Mouse (Mus musculus) heart, adult 18-20 months (tissue): ENCODE measurements at regions not wholly inside any gene's neighbourhood (a gene's known extent, or its start where the extent isn't known, plus 50 kb on each side); places are given as distances from the start of the nearest gene placed in this dataset.

Experiments used
- DNase-seq, 2 experiments: peaks; one replicate each; pipeline ENCODE4 v3.0.0; 2021 to 2022; ENCODE audit warnings: mixed read lengths in 1 of 2

DNA sequence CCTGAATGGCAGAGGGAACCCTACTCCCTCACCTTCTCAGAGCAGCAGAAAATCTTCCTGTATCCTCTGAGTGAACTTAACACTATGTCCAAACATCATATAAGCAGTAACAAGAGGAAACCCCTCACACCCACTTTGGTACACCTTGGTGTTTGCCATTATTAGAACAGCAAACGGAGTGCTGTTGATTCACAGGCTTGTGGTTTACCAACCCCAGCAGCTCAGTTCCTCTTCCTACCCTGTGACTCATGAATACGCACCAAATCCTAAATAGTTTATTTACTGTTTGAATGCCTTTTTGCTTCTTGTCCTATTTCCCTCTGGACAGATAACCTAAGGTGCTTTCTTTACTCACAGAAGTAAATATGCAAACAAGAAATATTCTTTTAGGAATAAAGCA is 233.3 kb downstream of the Foxa2 start:
- no peak for DNase-seq

DNA sequence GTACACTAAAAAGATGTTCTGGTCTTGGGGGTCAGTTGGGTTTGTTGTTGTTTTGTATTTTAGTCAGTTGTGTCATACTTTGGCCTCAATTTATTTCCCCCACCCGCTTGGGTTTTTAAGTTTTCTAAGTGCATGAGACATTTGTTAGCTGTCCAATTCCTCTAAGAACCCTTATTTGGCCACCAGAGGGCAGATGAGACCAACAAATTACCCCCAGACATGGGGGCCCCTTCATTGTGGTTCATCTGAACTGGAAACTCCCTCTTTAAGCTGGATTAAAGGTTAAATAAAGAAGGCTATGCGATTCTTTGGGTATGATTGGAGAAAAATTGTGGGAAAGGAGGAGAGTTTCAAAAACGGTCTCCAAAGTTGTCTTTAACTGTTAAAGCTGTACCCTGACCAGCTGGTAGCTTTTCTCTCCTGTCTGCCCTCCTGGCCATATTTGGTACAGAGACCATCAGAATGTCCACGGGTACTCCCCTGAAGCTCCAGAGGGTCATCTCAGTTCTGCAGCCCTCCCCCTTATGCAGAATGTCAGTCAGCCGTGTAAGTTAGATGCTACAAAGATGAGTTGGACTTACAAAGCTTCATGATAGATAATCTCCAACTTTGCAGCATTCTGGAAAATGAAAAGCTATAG is 238.6 kb downstream of the Foxa2 start:
- DNase-seq: peak; percentile 6 to 54

- peak in 1 of 2 experiments; percentile 29 for DNase-seq
Measured at GRCm38 (mm10) chr2:147803102-147803501, 243.7 kb downstream of the Foxa2 start.

DNA sequence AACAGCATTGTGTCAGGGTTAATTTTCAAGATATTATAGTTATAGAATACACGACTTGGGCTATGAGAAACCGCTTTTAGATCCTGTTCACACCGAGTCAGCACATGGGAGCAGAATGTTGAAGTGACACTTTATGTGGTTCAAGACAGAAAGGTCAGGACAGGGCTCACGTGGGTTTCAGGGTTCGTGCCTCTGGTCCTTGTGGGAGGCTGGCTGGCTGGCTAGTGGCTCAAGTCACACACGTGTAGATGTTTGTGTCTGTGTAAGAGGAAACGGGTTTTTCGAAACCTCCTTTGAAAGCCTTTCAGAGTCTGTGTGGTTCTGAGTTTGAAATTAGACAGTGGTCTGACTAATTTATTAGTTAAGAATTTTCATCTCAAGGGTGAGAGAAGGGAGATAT is 255.3 kb downstream of the Foxa2 start:
- DNase-seq: no peak

GRCm38 (mm10) chr2:147789877-147790276 is 256.9 kb downstream of the Foxa2 start:
- no peak for DNase-seq

GRCm38 (mm10) chr2:147789268-147789667 is 257.5 kb downstream of the Foxa2 start:
- DNase-seq: peak; percentile 11 to 60

DNA sequence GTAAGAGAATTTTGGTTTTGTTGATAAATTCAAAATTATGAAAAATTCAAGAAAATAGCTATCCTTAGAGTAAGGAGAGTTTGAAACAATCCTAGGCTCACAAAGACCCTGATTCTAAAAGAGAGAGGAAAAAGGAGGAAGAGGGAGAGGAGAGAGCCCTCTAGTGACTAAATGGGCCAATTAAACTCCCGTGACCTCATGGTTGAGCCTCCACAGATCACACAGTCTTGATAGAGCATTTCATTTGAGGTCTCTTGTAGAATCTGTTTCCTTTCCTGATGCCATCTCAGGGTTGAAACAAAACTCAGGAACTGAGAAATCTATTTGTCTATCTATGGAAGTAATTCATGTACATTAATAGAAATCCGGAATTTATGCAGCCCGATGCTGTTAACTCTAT is 258.8 kb downstream of the Foxa2 start:
- DNase-seq: no peak

GRCm38 (mm10) chr2:147782496-147782895 is 264.3 kb downstream of the Foxa2 start:
- DNase-seq: no peak

DNA sequence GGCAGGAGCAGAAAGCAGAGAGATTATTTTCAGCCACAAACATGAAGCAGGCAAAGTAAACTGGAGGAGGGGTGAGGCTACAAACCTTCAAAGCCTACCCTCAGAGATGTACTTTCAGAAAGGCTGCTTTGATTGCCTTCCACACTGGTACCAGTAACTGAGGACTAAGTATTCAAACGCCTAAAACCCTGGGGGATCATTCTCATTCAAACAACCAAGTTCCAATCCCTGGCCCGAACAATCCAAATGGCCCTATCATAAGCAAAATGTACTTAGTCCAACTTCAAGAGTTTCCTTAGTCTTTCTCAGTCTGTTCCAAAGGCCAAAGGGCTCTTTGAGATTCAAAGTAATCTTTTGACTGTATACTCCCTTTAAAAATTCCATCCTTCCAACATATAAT is 270.5 kb downstream of the Foxa2 start:
- no peak for DNase-seq

DNA sequence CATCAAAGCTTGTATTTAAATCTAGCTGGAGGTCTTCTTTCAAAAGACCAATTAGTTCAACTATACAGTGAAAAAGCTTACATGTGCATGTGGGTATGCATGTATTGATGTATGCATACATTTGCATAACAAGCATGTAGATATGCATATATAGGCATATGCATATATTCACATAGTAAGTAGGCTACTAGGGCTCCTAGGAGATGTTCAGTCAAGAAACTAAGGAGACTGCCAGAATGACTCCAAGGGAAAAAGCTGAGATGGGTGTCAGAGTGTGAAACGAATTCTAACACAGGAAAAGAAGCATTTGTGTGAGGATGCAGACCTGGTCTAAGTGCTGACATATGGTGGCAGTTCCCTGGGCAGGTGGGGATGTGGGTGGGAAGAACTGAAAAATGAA is 274.2 kb downstream of the Foxa2 start:
- DNase-seq: no peak

DNA sequence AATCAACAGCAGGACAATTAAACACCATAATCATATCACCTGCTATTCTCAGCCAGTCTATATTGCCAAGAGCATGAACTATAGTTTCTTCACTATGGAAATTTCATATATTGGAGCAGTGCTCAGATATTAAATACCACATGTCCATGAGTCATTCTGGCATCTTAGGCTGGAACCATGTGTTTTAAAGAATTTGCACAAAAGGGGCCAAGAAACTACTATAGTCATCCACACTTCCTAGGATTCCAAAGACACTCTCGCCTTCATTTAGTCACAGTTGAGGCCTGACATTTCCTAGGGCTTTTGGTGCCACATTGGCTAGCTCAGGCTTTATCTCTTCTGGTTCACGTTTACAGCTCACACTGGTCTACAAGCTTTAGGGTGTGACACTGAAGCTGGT is 293.7 kb downstream of the Foxa2 start:
- no peak for DNase-seq

DNA sequence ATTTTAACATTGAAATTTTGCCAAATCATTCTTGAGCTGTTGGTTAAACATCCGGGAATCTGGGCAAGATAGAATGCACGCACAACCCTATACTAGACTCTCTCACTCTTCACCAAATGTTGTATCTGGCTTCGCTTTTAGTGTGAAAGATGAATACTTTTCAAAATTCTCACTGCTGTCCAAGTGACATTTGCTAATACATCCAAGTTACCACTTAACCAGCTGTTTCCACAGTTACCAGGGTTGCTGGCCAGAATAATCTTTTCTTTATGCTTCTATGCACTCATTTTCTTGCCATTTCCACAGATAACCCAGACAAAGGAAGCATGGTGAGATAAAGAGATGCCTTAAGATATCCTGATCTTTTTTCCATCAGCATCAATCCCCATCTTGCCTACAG is 294.9 kb downstream of the Foxa2 start:
- no peak for DNase-seq

DNA sequence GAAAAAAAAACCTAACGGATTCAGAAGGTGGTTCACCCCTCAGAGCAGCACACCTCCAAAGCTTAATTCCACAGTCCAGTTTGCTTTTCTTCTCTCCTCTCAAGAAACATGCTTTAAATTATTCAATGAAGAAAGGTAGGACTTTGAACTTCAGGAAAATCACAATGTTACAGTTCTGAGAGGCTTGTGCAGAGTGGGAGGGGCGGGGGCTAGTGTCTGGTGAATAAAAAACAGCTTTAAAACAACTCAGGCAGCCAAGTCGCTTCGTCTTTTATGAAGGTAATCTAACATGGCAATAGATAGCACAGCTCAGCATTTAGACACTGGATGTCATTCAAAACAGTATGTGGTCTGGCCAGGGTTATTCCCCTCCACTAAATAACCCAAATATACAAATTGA is 298.8 kb downstream of the Foxa2 start:
- DNase-seq: no peak

GRCm38 (mm10) chr2:147743908-147744307 is 302.9 kb downstream of the Foxa2 start:
- DNase-seq: no peak

DNA sequence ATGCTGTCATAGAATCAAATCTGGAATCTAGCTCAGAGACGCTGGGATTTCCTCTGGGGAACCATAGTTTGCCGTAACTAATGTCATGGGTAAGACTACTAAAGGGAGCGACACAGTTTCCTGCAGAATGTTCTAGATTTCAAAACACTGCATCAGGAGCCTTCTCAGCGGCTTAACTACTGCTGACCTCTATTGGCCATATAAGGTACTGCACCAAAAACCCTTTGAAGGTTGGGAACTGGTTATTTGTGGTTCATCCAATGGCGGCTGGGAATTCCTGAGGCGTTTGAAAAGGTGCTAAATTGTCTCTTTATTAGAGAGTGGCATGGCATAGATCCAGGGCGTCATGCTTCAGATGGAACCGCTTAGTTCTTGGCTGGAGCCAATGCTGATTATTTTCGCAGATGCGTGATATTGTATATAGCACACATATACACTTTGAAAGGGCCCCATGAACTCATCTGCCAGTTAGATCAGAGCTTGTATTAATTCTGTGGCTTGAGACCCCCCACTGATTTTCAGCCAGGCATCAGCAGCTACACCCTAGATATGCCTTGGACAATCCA is 308.4 kb downstream of the Foxa2 start:
- peak; percentile 23 to 52 for DNase-seq

GRCm38 (mm10) chr2:147727396-147727795 is 319.4 kb downstream of the Foxa2 start:
- DNase-seq: no peak

DNA sequence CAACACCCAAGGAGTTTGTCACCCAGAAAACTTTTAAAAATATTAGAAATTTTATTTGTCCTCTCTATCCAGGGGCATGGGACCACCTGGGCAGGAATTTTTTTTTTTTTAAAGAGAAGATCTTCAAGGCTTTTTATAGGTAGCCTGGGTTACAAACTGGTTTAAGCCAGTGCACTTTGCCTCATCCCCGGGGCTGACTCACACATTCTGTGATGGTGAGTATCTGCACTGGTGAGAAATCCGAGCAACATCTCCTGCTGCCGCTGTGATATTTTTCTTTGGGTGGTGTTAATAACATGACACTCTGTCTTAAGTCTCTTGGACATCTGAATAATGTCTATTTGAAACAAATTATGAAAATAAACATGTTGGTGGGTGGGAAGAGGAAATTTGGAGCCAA is 327.8 kb downstream of the Foxa2 start:
- DNase-seq: no peak

DNA sequence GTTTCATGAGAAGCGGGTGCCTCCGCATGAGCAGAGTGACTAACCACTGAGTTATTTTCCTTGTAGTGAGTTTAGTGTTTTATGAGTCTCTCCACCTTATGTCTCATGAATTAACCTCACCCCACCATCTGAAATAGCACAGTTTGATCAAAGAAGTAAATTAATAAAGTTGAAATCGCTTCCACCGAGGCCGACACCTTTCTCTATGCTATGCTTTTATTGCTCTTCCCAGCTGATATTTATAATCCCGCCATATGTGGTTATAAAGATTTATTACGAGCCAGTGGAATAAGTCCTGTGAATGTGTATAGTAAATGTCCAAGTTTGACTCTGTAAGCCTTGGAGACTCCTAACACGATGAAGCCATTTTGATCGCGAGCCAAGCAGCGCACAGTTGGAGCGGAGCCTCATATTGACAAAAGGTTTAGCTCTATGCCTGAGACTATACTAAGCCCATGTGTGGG is 329.3 kb downstream of the Foxa2 start:
- no peak for DNase-seq

- no peak for DNase-seq
Measured at GRCm38 (mm10) chr2:147715791-147716190, 331.0 kb downstream of the Foxa2 start.

GRCm38 (mm10) chr2:147710593-147711265 is 336.0 kb downstream of the Foxa2 start:
- peak; percentile 40 to 41 for DNase-seq

DNA sequence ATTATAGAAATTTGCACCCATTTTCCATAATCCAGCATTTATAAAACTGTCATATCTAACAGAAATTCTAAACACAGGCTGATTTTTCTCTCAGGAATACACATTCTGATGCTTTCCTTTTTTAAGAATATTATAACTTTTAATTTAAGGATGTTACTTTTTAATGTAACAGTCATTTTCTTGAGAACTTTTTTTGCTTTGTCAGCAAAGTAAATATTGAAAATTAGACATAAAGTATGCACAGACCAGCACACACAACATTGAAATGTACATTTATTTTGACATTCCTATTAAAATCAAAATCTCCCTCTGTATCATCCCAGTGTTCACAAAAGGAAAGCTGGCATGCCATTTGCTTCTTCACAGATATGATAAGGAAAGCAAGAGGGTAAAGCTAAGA is 337.0 kb downstream of the Foxa2 start:
- DNase-seq: no peak

DNA sequence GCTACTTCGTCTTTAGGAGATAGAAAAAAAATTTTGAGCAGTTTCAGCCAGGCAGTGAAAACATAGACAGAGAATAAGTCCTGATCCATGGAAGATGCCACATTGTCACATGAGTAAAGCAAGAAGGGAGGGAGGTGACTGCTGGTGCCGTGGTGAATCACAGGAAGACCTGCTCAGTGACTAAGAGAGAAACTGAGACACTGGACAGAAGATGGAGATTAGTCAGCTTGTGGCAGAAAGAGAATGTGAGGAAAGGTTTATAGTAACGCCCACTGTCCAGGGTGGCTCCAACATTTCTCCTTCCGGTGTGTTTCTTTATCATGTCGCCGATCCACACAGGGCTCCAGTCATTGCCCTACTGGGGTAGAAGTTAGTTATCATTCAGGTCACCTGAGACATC is 339.6 kb downstream of the Foxa2 start:
- no peak for DNase-seq

GRCm38 (mm10) chr2:147703981-147704380 is 342.3 kb downstream of the Pax1 start:
- no peak for DNase-seq
